Mouse (Mus musculus): ENCODE data around the gene AL731706.2. TPM values are rescaled to one million over a fixed set of nuclear protein-coding genes. Genes with fewer than 3 reads are reported as not detected.
A peak's percentile ranks its signal among the peaks of the same experiment; 100 is the strongest.

Gene AL731706.2
- polyA plus RNA-seq (2016; fragmentation: Nextera tagmentation; extraction: Ambion mirVana): 10.4 and 30.3 TPM in 2 replicates

- Histone ChIP-seq H3K4me3 (no peak within 1 kb of the TSS), H3K9me3 (replicated peaks) (no peaks in the 10 kb centered on the region), H3K9ac (no peak within 1 kb of the TSS), H3K4me1 (0 out of 2 replicates have a peak, but pooled peaks cover 7% of the 10 kb centered on the region), H3K27me3 (no peaks in the 10 kb centered on the region), H3K4me2 (replicated peaks) (no peak within 1 kb of the TSS), H3K27ac (no peak within 1 kb of the TSS), H3K36me3 (peaks cover 25% of the 10 kb centered on the region)
- WGBS: 99% methylated on average over 2 of the region's 2 CpGs
- no peak for ATAC-seq (ENCODE audit: low FRiP score)
Measured at GRCm38 (mm10) chr2:136885579-136885978, at the start of gene AL731706.2. Gene AL731706.2, minus strand, starts transcription at chr2:136885679.

GRCm38 (mm10) chr2:136921003-136921408 lies 35.5 kb upstream of the AL731706.2 start:
- H3K9ac ChIP-seq: no peak overlapping the region
- no peak overlapping the region for H3K4me3 ChIP-seq
- H3K4me1 ChIP-seq: no peaks in the 10 kb centered on the region
- H3K27me3 ChIP-seq: no peaks in the 10 kb centered on the region
- no peak overlapping the region; the same call in 1 of the 2 replicates for H3K27ac ChIP-seq
- no peak overlapping the region for H3K4me2 ChIP-seq (replicated peaks)
- ATAC-seq (ENCODE audit: low FRiP score): no peak
- H3K9me3 ChIP-seq (replicated peaks): no peaks in the 10 kb centered on the region
- H3K36me3 ChIP-seq: no peaks in the 10 kb centered on the region
- WGBS: 65% methylated on average over 4 of the region's 4 CpGs

- H3K4me3 ChIP-seq: no peak overlapping the region
- no peak overlapping the region; the same call in 1 of the 2 replicates for H3K27ac ChIP-seq
- H3K4me2 ChIP-seq (replicated peaks): no peak overlapping the region
- 89% methylated on average over 3 of the region's 3 CpGs for WGBS
- no peaks in the 10 kb centered on the region for H3K9me3 ChIP-seq (replicated peaks)
- H3K36me3 ChIP-seq: no peaks in the 10 kb centered on the region
- H3K27me3 ChIP-seq: no peaks in the 10 kb centered on the region
- no peaks in the 10 kb centered on the region for H3K4me1 ChIP-seq
- ATAC-seq (ENCODE audit: low FRiP score): no peak
- H3K9ac ChIP-seq: no peak overlapping the region
Measured at GRCm38 (mm10) chr2:136920257-136920993, 34.9 kb upstream of the AL731706.2 start.

- 83% methylated on average over 1 of the region's 1 CpGs for WGBS
Measured at GRCm38 (mm10) chr2:136919433-136919832, 34.0 kb upstream of the AL731706.2 start.

GRCm38 (mm10) chr2:136914334-136914902 lies 28.9 kb upstream of the AL731706.2 start:
- Histone ChIP-seq H3K9me3 (replicated peaks) (no peaks in the 10 kb centered on the region), H3K36me3 (no peaks in the 10 kb centered on the region), H3K4me1 (peaks cover 13% of the 10 kb centered on the region), H3K27me3 (no peaks in the 10 kb centered on the region), H3K9ac (no peak overlapping the region), H3K4me3 (no peak overlapping the region), H3K4me2 (replicated peaks) (no peak overlapping the region), H3K27ac (no peak overlapping the region)
- no peak for ATAC-seq (ENCODE audit: low FRiP score)
- WGBS: 50% methylated on average over 3 of the region's 3 CpGs

More at GRCm38 (mm10) chr2:136919433-136919832, 34.0 kb upstream of the AL731706.2 start:
- Histone ChIP-seq H3K27ac (no peak overlapping the region), H3K4me1 (no peaks in the 10 kb centered on the region), H3K9ac (no peak overlapping the region), H3K4me2 (replicated peaks) (no peak overlapping the region), H3K4me3 (no peak overlapping the region), H3K9me3 (replicated peaks) (no peaks in the 10 kb centered on the region), H3K36me3 (no peaks in the 10 kb centered on the region), H3K27me3 (no peaks in the 10 kb centered on the region)
- no peak for ATAC-seq (ENCODE audit: low FRiP score)

GRCm38 (mm10) chr2:136913021-136913420 lies 27.5 kb upstream of the AL731706.2 start:
- H3K27ac ChIP-seq: no peak overlapping the region
- H3K9ac ChIP-seq: no peak overlapping the region
- H3K4me2 ChIP-seq (replicated peaks): no peak overlapping the region
- ATAC-seq (ENCODE audit: low FRiP score): no peak
- peaks cover 13% of the 10 kb centered on the region for H3K4me1 ChIP-seq
- H3K36me3 ChIP-seq: no peaks in the 10 kb centered on the region
- no peaks in the 10 kb centered on the region for H3K9me3 ChIP-seq (replicated peaks)
- H3K27me3 ChIP-seq: no peaks in the 10 kb centered on the region
- no peak overlapping the region for H3K4me3 ChIP-seq
- 30% methylated on average over 3 of the region's 3 CpGs for WGBS

- 27% methylated on average over 4 of the region's 4 CpGs for WGBS
- Histone ChIP-seq H3K4me2 (replicated peaks) (no peak overlapping the region), H3K36me3 (no peaks in the 10 kb centered on the region), H3K4me3 (no peak overlapping the region), H3K27me3 (no peaks in the 10 kb centered on the region), H3K4me1 (peaks cover 13% of the 10 kb centered on the region), H3K9me3 (replicated peaks) (no peaks in the 10 kb centered on the region), H3K9ac (no peak overlapping the region), H3K27ac (peak overlapping the region; percentile 7; the same call in 1 of the 2 replicates)
- peak; percentile 36; the same call in 1 of the 2 replicates for ATAC-seq (ENCODE audit: low FRiP score)
Measured at GRCm38 (mm10) chr2:136911958-136912411, 26.5 kb upstream of the AL731706.2 start.

GRCm38 (mm10) chr2:136909298-136909697 lies 23.8 kb upstream of the AL731706.2 start:
- H3K36me3 ChIP-seq: peaks cover 8% of the 10 kb centered on the region
- H3K9ac ChIP-seq: no peak overlapping the region
- no peak for ATAC-seq (ENCODE audit: low FRiP score)
- H3K4me2 ChIP-seq (replicated peaks): no peak overlapping the region
- no peak overlapping the region for H3K27ac ChIP-seq
- H3K4me3 ChIP-seq: no peak overlapping the region
- 75% methylated on average over 2 of the region's 2 CpGs for WGBS
- H3K27me3 ChIP-seq: no peaks in the 10 kb centered on the region
- H3K4me1 ChIP-seq: peaks cover 13% of the 10 kb centered on the region
- H3K9me3 ChIP-seq (replicated peaks): no peaks in the 10 kb centered on the region

GRCm38 (mm10) chr2:136908596-136908995 lies 23.1 kb upstream of the AL731706.2 start:
- no peak overlapping the region for H3K4me3 ChIP-seq
- no peak overlapping the region for H3K9ac ChIP-seq
- ATAC-seq (ENCODE audit: low FRiP score): no peak
- H3K4me1 ChIP-seq: peaks cover 13% of the 10 kb centered on the region
- no peak overlapping the region for H3K4me2 ChIP-seq (replicated peaks)
- peaks cover 8% of the 10 kb centered on the region for H3K36me3 ChIP-seq
- 63% methylated on average over 3 of the region's 3 CpGs for WGBS
- no peak overlapping the region for H3K27ac ChIP-seq
- H3K9me3 ChIP-seq (replicated peaks): no peaks in the 10 kb centered on the region
- no peaks in the 10 kb centered on the region for H3K27me3 ChIP-seq

GRCm38 (mm10) chr2:136896131-136896530 lies 10.7 kb upstream of the AL731706.2 start:
- Histone ChIP-seq H3K9me3 (replicated peaks) (no peaks in the 10 kb centered on the region), H3K36me3 (no peaks in the 10 kb centered on the region), H3K4me1 (peaks cover 5% of the 10 kb centered on the region; the same call in 1 of the 2 replicates), H3K27ac (no peak overlapping the region), H3K9ac (no peak overlapping the region), H3K4me2 (replicated peaks) (no peak overlapping the region), H3K4me3 (no peak overlapping the region), H3K27me3 (no peaks in the 10 kb centered on the region)
- 78% methylated on average over 2 of the region's 2 CpGs for WGBS
- no peak for ATAC-seq (ENCODE audit: low FRiP score)

GRCm38 (mm10) chr2:136894494-136894893 lies 9.0 kb upstream of the AL731706.2 start:
- Histone ChIP-seq H3K9ac (no peak overlapping the region), H3K4me2 (replicated peaks) (no peak overlapping the region), H3K36me3 (no peaks in the 10 kb centered on the region), H3K9me3 (replicated peaks) (no peaks in the 10 kb centered on the region), H3K27ac (no peak overlapping the region), H3K4me1 (peaks cover 10% of the 10 kb centered on the region; the same call in 1 of the 2 replicates), H3K27me3 (no peaks in the 10 kb centered on the region), H3K4me3 (no peak overlapping the region)
- no peak for ATAC-seq (ENCODE audit: low FRiP score)
- 70% methylated on average over 2 of the region's 2 CpGs for WGBS

GRCm38 (mm10) chr2:136891951-136892371 lies 6.5 kb upstream of the AL731706.2 start:
- under 1% methylated on average over 23 of the region's 23 CpGs for WGBS
- peak overlapping the region; percentile 95 for H3K27ac ChIP-seq

More at GRCm38 (mm10) chr2:136891951-136892371, 6.5 kb upstream of the AL731706.2 start:
- H3K36me3 ChIP-seq: no peaks in the 10 kb centered on the region
- peak overlapping the region; percentile 62 for H3K9ac ChIP-seq
- H3K27me3 ChIP-seq: no peaks in the 10 kb centered on the region
- no peaks in the 10 kb centered on the region for H3K9me3 ChIP-seq (replicated peaks)
- peaks cover 12% of the 10 kb centered on the region; the same call in 1 of the 2 replicates for H3K4me1 ChIP-seq
- peak overlapping the region; percentile 80 for H3K4me3 ChIP-seq
- ATAC-seq (ENCODE audit: low FRiP score): peak; percentile 82
- peak overlapping the region; percentile 55 for H3K4me2 ChIP-seq (replicated peaks)
